Comparison of ENCODE assay signal across 12 mouse cellular contexts in the genomic region with DNA sequence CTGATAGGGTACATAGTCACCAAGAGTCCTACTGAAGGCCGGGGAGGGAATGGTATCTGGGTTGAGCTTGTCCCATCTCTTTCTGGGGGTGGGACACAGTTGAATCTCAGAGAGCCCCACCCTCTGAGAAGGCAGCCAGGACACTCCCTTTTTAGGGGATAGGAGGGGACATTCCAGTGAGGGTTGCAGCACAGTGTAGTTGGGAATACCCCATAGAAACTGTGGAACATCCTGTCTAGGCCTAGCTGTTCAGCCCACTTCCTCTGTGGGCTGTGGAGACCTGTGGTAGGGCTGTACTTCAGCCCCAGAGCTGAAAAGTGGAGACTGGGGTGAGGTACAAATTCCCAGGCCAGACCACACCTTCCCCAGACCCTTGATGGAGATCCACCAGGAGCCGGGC. TPM values are rescaled to one million over a fixed set of nuclear protein-coding genes. Genes with fewer than 3 reads are reported as not detected.
DNase-seq lines count a peak whose midpoint lies in the region; ATAC-seq lines count a peak whose summit lies in the region.
"Had no signal": no experiment of that assay in that cellular context is flagged by ENCODE, and none has a peak within 500 bp of the region (broad histone marks: within the 10 kb centered on the region; RNA-seq: fewer than 3 reads in every experiment).

No protein-coding gene starts in this region.

- no peaks in the 10 kb centered on the region for H3K27me3 ChIP-seq in heart, embryonic 16.5 days (ENCODE audit: control insufficient read depth, insufficient read depth, low read length)
- peaks cover 9% of the 10 kb centered on the region; the same call in 1 of the 2 replicates for H3K27me3 ChIP-seq in heart, embryonic 10.5 days (ENCODE audit: insufficient read depth, poor library complexity, severe bottlenecking)
- H3K27me3 ChIP-seq in midbrain, embryonic 13.5 days: no peaks in the 10 kb centered on the region
- H3K27me3 ChIP-seq in midbrain, embryonic 15.5 days (replicated peaks): no peaks in the 10 kb centered on the region
- no peaks in the 10 kb centered on the region for H3K27me3 ChIP-seq in hindbrain, embryonic 16.5 days (replicated peaks; ENCODE audit: control insufficient read depth, insufficient read depth, low read length)
- H3K27me3 ChIP-seq in stomach, embryonic 15.5 days (replicated peaks): no peaks in the 10 kb centered on the region

- peaks cover 29% of the 10 kb centered on the region for H3K4me1 ChIP-seq in heart, embryonic 16.5 days (ENCODE audit: control insufficient read depth, insufficient read depth, low read length)
- H3K4me1 ChIP-seq in heart, embryonic 10.5 days: peaks cover 42% of the 10 kb centered on the region
- peaks cover 19% of the 10 kb centered on the region for H3K4me1 ChIP-seq in midbrain, embryonic 13.5 days (replicated peaks)
- peaks cover 16% of the 10 kb centered on the region for H3K4me1 ChIP-seq in midbrain, embryonic 15.5 days
- peaks cover 17% of the 10 kb centered on the region for H3K4me1 ChIP-seq in hindbrain, embryonic 16.5 days (ENCODE audit: control insufficient read depth, insufficient read depth, low read depth, low read length)
- H3K4me1 ChIP-seq in stomach, embryonic 15.5 days: peaks cover 18% of the 10 kb centered on the region

- no peak for ATAC-seq in heart, embryonic 16.5 days (replicated peaks; ENCODE audit: extremely low read depth, insufficient read depth, low FRiP score)
- ATAC-seq in midbrain, embryonic 13.5 days: peak; percentile 15; the same call in 1 of the 2 replicates
- no peak for ATAC-seq in midbrain, embryonic 15.5 days (replicated peaks)
- ATAC-seq in hindbrain, embryonic 16.5 days: no peak
- no peak for ATAC-seq in stomach, embryonic 15.5 days (ENCODE audit: insufficient read depth, low FRiP score, low read depth)

- H3K27ac ChIP-seq in heart, embryonic 16.5 days (ENCODE audit: low read length): no peak overlapping the region
- H3K27ac ChIP-seq in heart, embryonic 10.5 days: no peak overlapping the region
- H3K27ac ChIP-seq in midbrain, embryonic 13.5 days: no peak overlapping the region
- no peak overlapping the region for H3K27ac ChIP-seq in midbrain, embryonic 15.5 days
- H3K27ac ChIP-seq in hindbrain, embryonic 16.5 days (ENCODE audit: low read depth, low read length): no peak overlapping the region
- no peak overlapping the region for H3K27ac ChIP-seq in stomach, embryonic 15.5 days

- no peaks in the 10 kb centered on the region for H3K9me3 ChIP-seq in heart, embryonic 16.5 days (replicated peaks; ENCODE audit: control insufficient read depth, low read length)
- H3K9me3 ChIP-seq in heart, embryonic 10.5 days: no peaks in the 10 kb centered on the region
- no peaks in the 10 kb centered on the region for H3K9me3 ChIP-seq in midbrain, embryonic 13.5 days
- H3K9me3 ChIP-seq in midbrain, embryonic 15.5 days: no peaks in the 10 kb centered on the region
- no peaks in the 10 kb centered on the region for H3K9me3 ChIP-seq in hindbrain, embryonic 16.5 days (ENCODE audit: control insufficient read depth, low read length)
- no peaks in the 10 kb centered on the region for H3K9me3 ChIP-seq in stomach, embryonic 15.5 days

- H3K4me3 ChIP-seq in heart, embryonic 16.5 days (ENCODE audit: low read length): no peak overlapping the region
- H3K4me3 ChIP-seq in heart, embryonic 10.5 days: no peak overlapping the region
- H3K4me3 ChIP-seq in midbrain, embryonic 13.5 days (replicated peaks): no peak overlapping the region
- no peak overlapping the region for H3K4me3 ChIP-seq in midbrain, embryonic 15.5 days
- no peak overlapping the region for H3K4me3 ChIP-seq in hindbrain, embryonic 16.5 days (ENCODE audit: low read length)
- H3K4me3 ChIP-seq in stomach, embryonic 15.5 days (replicated peaks): no peak overlapping the region

- H3K4me2 ChIP-seq in heart, embryonic 16.5 days (ENCODE audit: low read depth, low read length): no peak overlapping the region
- H3K4me2 ChIP-seq in midbrain, embryonic 13.5 days (replicated peaks): no peak overlapping the region
- no peak overlapping the region for H3K4me2 ChIP-seq in midbrain, embryonic 15.5 days
- H3K4me2 ChIP-seq in hindbrain, embryonic 16.5 days (ENCODE audit: low read length): 0 out of 2 replicates have a peak overlapping the region, but pooled peaks have one; percentile 36
- H3K4me2 ChIP-seq in stomach, embryonic 15.5 days: peak overlapping the region; percentile 32

- peaks cover 3% of the 10 kb centered on the region; the same call in 1 of the 2 replicates for H3K36me3 ChIP-seq in heart, embryonic 16.5 days (ENCODE audit: control insufficient read depth, insufficient read depth)
- H3K36me3 ChIP-seq in heart, embryonic 10.5 days: peaks cover 27% of the 10 kb centered on the region
- H3K36me3 ChIP-seq in midbrain, embryonic 13.5 days: peaks cover 29% of the 10 kb centered on the region
- peaks cover 2% of the 10 kb centered on the region; the same call in 1 of the 2 replicates for H3K36me3 ChIP-seq in midbrain, embryonic 15.5 days (replicated peaks)
- peaks cover 6% of the 10 kb centered on the region; the same call in 1 of the 2 replicates for H3K36me3 ChIP-seq in hindbrain, embryonic 16.5 days (ENCODE audit: control insufficient read depth, insufficient read depth, low read length)
- 0 out of 2 replicates have a peak, but pooled peaks cover 4% of the 10 kb centered on the region for H3K36me3 ChIP-seq in stomach, embryonic 15.5 days

- 76% methylated on average over 2 of the region's 2 CpGs for WGBS in heart, embryonic 16.5 days
- 91% methylated on average over 2 of the region's 2 CpGs for WGBS in heart, embryonic 10.5 days
- 91% methylated on average over 2 of the region's 2 CpGs for WGBS in midbrain, embryonic 13.5 days
- 91% methylated on average over 2 of the region's 2 CpGs for WGBS in midbrain, embryonic 15.5 days
- 85% methylated on average over 2 of the region's 2 CpGs for WGBS in hindbrain, embryonic 16.5 days
- 78% methylated on average over 2 of the region's 2 CpGs for WGBS in stomach, embryonic 15.5 days

- H3K9ac ChIP-seq in heart, embryonic 16.5 days (ENCODE audit: low read length): peak overlapping the region; percentile 42
- H3K9ac ChIP-seq in midbrain, embryonic 13.5 days (replicated peaks): no peak overlapping the region
- no peak overlapping the region for H3K9ac ChIP-seq in midbrain, embryonic 15.5 days
- peak overlapping the region; percentile 45; the same call in 1 of the 2 replicates for H3K9ac ChIP-seq in hindbrain, embryonic 16.5 days (ENCODE audit: low read depth, low read length)
- no peak overlapping the region for H3K9ac ChIP-seq in stomach, embryonic 15.5 days

- no peak for DNase-seq in heart, embryonic 10.5 days (ENCODE audit: low spot score)
- no peak for DNase-seq in thymus, postnatal 25 days
- no peak for DNase-seq in B cell, adult 2 months
- DNase-seq: adrenal gland, adult 2 months; lung, postnatal 36 days; right cerebral cortex, postnatal 4 days; thymus, adult 18-20 months had no signal

RNA-seq across cellular contexts. Expression of a gene that starts 0.9 kb away (rescaled TPM):
- 12.4 and 13.3 TPM in 2 replicates for polyA plus RNA-seq in heart, embryonic 16.5 days (2015; fragmentation: Nextera tagmentation; extraction: Ambion mirVana)
- 1.3 and 1.4 TPM in 2 replicates for polyA plus RNA-seq in heart, embryonic 10.5 days (2016; fragmentation: Nextera tagmentation; extraction: Ambion mirVana)
- polyA plus RNA-seq in midbrain, embryonic 13.5 days (2015; fragmentation: Nextera tagmentation; extraction: Ambion mirVana): 2.0 and 2.3 TPM in 2 replicates
- polyA plus RNA-seq in midbrain, embryonic 15.5 days (2015; fragmentation: Nextera tagmentation; extraction: Ambion mirVana): 3.0 and 4.1 TPM in 2 replicates
- 10.5 and 11.9 TPM in 2 replicates for polyA plus RNA-seq in hindbrain, embryonic 16.5 days (2015; fragmentation: Nextera tagmentation; extraction: Ambion mirVana)
- polyA plus RNA-seq in stomach, embryonic 15.5 days (2015; fragmentation: Nextera tagmentation; extraction: Ambion mirVana): 11.7 and 11.8 TPM in 2 replicates

RNA-seq across cellular contexts. Expression of a gene that starts 53.8 kb away (rescaled TPM):
- polyA plus RNA-seq in heart, embryonic 16.5 days (2015; fragmentation: Nextera tagmentation; extraction: Ambion mirVana): 9.7 and 11.3 TPM in 2 replicates
- polyA plus RNA-seq in heart, embryonic 10.5 days (2016; fragmentation: Nextera tagmentation; extraction: Ambion mirVana): 1.4 and 4.9 TPM in 2 replicates
- polyA plus RNA-seq in midbrain, embryonic 13.5 days (2015; fragmentation: Nextera tagmentation; extraction: Ambion mirVana): 1.9 and 2.4 TPM in 2 replicates
- 2.2 and 3.4 TPM in 2 replicates for polyA plus RNA-seq in midbrain, embryonic 15.5 days (2015; fragmentation: Nextera tagmentation; extraction: Ambion mirVana)
- 2.9 and 3.5 TPM in 2 replicates for polyA plus RNA-seq in hindbrain, embryonic 16.5 days (2015; fragmentation: Nextera tagmentation; extraction: Ambion mirVana)
- 7.0 and 7.2 TPM in 2 replicates for polyA plus RNA-seq in stomach, embryonic 15.5 days (2015; fragmentation: Nextera tagmentation; extraction: Ambion mirVana)

Comparison
In these comparisons a context has a peak if more than half of its experiments do, and no peak if none do; other contexts are left out.
1. H3K4me2 ChIP-seq: peak in hindbrain, embryonic 16.5 days (single experiment) and stomach, embryonic 15.5 days (single experiment); none in heart, embryonic 16.5 days (single experiment), midbrain, embryonic 13.5 days (single experiment) and midbrain, embryonic 15.5 days (single experiment).
2. H3K9ac ChIP-seq: peak in heart, embryonic 16.5 days (single experiment) and hindbrain, embryonic 16.5 days (single experiment); none in midbrain, embryonic 13.5 days (single experiment), midbrain, embryonic 15.5 days (single experiment) and stomach, embryonic 15.5 days (single experiment).